Mouse (Mus musculus) limb, embryonic 12.5 days (tissue): Measurements from ENCODE around the gene Thrap3. TPM values are rescaled to one million over a fixed set of nuclear protein-coding genes. Genes with fewer than 3 reads are reported as not detected.

Experiments
- ATAC-seq: fragments of 200-750 bp; cut with Nextera tagmentation; 2 replicates; pipeline ENCODE4 v1.8.0; 2017; ENCODE audit warnings: low read depth, moderate TSS enrichment; ENCODE audit not compliant: insufficient number of reproducible peaks, insufficient read depth, low FRiP score, low TSS enrichment
- H3K27ac ChIP-seq: fragments of 300-500 bp; sonication (generic); 2 replicates; pipeline ENCODE4 v1.5.1; 2016; ENCODE audit warnings: mild to moderate bottlenecking, moderate library complexity
- H3K27me3 ChIP-seq: fragments of 300-500 bp; sonication (generic); 2 replicates; pipeline ENCODE4 v1.6.1; 2016; ENCODE audit warnings: mild to moderate bottlenecking, moderate library complexity
- H3K36me3 ChIP-seq: fragments of 300-500 bp; sonication (generic); 2 replicates; pipeline ENCODE4 v1.6.1; 2016; ENCODE audit warnings: mild to moderate bottlenecking, moderate library complexity
- H3K4me1 ChIP-seq: fragments of 300-500 bp; sonication (generic); replicated peaks from 2 replicates; pipeline ENCODE4 v1.6.1; 2016
- H3K4me2 ChIP-seq: fragments of 300-500 bp; sonication (generic); 2 replicates; pipeline ENCODE4 v1.6.1; 2016; ENCODE audit warnings: mild to moderate bottlenecking, moderate library complexity
- H3K4me3 ChIP-seq: fragments of 300-500 bp; sonication (generic); replicated peaks from 2 replicates; pipeline ENCODE4 v1.5.1; 2016; ENCODE audit warnings: mild to moderate bottlenecking
- H3K9ac ChIP-seq: fragments of 300-500 bp; sonication (generic); replicated peaks from 2 replicates; pipeline ENCODE4 v1.6.1; 2016; ENCODE audit warnings: mild to moderate bottlenecking, moderate library complexity
- H3K9me3 ChIP-seq: fragments of 300-500 bp; sonication (generic); 2 replicates; pipeline ENCODE4 v1.6.1; 2016; ENCODE audit warnings: mild to moderate bottlenecking, moderate library complexity
- WGBS: fragments of 180-500 bp; shearing (Covaris S2); methylation state at CpG from one replicate; pipeline ENCODE4 v1.1.7; 2016; 5-methylcytosine and 5-hydroxymethylcytosine counted together
- polyA plus RNA-seq: library from polyadenylated mRNA; unstranded; fragments of >200 nt; fragmentation: Nextera tagmentation; extraction: Ambion mirVana; gene quantifications from 2 replicates; pipeline ENCODE4 v1.2.1, GENCODE M21; 2016

Thrap3 gene
- polyA plus RNA-seq, 1 experiment from 2014 or later: 349 TPM

DNA sequence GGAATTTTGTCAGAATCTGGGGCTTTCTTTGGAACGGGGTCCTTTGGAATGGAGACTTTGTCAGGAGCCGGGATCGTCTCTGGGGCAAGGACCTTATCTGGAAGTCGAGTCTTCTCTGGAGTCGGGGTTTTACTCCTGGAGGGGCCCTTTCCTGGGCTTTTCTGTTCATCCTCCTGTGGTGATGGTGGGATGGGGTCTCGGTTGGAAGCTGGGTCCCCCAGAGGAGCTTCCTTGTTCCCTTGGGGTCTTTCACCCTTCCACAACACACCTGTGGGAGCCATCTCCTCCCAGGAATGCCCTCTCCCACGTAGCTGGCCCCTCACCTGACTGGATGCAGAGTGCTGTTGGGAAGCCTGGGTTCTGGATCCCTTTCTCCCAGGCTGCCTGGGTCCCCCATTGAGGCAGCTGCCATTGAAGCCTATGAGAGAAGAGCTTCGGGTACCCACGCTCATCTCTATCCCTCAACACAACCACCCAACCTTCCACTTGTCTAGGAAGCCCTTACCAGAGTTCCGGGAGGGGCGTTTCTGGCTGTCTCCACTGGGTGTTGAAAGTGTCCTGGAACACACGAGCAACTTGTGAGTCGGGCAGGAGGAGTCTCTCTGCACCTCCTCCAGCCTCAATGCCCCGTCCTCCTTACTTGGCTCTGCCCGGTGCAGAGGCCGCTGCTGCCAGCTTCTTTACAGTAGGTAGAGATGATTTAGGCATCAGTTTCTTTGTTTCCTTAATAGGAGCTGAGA is 50.7 kb downstream of the Thrap3 start:
- no peak for ATAC-seq
- Histone ChIP-seq H3K9ac (no peak overlapping the region), H3K4me2 (peak overlapping the region; percentile 99; the same call in 1 of the 2 replicates), H3K27ac (peak overlapping the region; percentile 98; the same call in 1 of the 2 replicates), H3K9me3 (peaks cover 3% of the 10 kb centered on the region; the same call in 1 of the 2 replicates), H3K4me1 (peaks cover 62% of the 10 kb centered on the region), H3K36me3 (peaks cover 20% of the 10 kb centered on the region), H3K27me3 (no peaks in the 10 kb centered on the region), H3K4me3 (no peak overlapping the region)
- 80% methylated on average over 16 of the region's 16 CpGs for WGBS

DNA sequence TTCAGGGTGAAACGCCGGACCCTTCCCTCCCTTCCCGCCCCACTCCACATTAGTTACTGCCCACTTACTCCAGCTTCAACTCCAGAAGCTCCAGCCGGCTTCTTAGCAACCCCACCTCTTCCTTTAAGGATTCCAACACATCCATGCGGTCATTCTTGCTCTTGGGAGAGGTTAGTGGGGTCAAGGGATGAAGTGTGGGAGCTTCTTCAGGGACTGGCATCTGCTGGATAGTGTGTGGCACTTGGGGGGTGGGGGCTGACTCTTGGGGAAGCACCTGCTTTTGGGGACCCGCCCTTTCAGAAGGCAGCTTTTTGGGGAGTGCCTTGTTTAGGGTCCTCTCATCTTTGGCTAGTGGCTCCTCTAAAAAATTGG is 51.6 kb downstream of the Thrap3 start:
- H3K4me1 ChIP-seq: peaks cover 63% of the 10 kb centered on the region
- H3K4me3 ChIP-seq: peak overlapping the region; percentile 80
- peak overlapping the region; percentile 98 for H3K27ac ChIP-seq
- H3K9me3 ChIP-seq: no peaks in the 10 kb centered on the region
- H3K27me3 ChIP-seq: no peaks in the 10 kb centered on the region
- H3K36me3 ChIP-seq: peaks cover 15% of the 10 kb centered on the region
- H3K9ac ChIP-seq: peak overlapping the region; percentile 50; the same call in 1 of the 2 replicates
- WGBS: 38% methylated on average over 6 of the region's 6 CpGs
- ATAC-seq: no peak
- peak overlapping the region; percentile 99 for H3K4me2 ChIP-seq

DNA sequence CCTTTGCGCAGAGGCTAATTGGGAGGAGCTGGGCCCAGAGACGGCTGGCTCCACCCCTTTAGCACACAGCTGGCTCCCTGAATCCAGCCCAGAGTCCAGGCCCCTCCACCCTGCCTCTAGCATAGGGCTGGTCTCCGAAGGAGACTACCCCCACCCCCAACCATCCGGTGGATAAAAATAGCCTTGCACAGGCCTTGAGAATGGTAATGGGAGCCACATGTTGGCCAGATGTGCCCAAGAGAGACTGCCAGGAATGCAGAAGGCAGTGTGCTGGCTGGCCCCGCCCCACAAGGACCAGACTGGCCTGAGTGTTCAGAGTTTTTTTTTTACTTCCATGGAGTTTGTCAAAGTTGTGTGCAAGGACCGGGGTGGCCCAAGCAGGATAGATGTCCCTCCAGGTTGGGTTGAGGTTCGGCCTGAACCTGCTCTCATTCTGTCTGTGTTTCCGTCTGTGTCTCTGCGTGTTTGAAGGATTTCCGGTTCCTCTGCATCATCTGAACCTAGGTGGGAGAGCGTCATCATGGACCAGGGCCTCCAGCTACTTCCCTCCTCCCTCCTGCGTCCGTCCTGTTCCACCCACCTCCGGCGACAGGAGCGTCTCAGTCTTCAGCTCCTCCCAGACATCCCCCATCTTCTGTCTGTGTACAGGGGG is 52.1 kb downstream of the Thrap3 start:
- Histone ChIP-seq H3K27me3 (no peaks in the 10 kb centered on the region), H3K4me3 (peak overlapping the region; percentile 80), H3K4me1 (peaks cover 62% of the 10 kb centered on the region), H3K27ac (peak overlapping the region; percentile 98), H3K9ac (peak overlapping the region; percentile 92; the same call in 1 of the 2 replicates), H3K36me3 (peaks cover 15% of the 10 kb centered on the region), H3K9me3 (no peaks in the 10 kb centered on the region), H3K4me2 (peak overlapping the region; percentile 99)
- WGBS: 7% methylated on average over 16 of the region's 16 CpGs
- ATAC-seq: peak; percentile 89

DNA sequence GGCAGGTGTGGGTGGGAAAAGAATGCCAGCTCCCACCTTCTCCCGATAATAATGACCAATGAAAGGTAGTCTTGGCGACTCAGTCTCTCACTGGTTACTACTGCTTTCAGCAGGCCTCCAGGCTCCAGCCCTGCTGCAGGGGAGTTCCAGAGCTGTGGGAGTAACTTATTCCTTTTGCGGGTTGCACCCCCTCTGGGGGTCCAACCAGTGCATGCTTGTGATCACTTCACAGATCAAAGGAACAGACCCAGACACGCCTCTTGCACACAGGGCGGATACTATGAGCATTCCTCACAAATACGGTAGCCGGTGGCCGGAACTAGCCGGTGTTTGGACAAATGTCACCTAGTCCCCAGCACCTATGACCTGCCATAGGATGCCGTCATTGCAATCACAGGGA is 52.8 kb downstream of the Thrap3 start:
- ATAC-seq: peak; percentile 18
- H3K27me3 ChIP-seq: no peaks in the 10 kb centered on the region
- peaks cover 15% of the 10 kb centered on the region for H3K36me3 ChIP-seq
- peak overlapping the region; percentile 80 for H3K4me3 ChIP-seq
- 7% methylated on average over 10 of the region's 10 CpGs for WGBS
- H3K27ac ChIP-seq: peak overlapping the region; percentile 98
- H3K4me2 ChIP-seq: peak overlapping the region; percentile 99
- H3K4me1 ChIP-seq: peaks cover 60% of the 10 kb centered on the region
- peak overlapping the region; percentile 92 for H3K9ac ChIP-seq
- no peaks in the 10 kb centered on the region for H3K9me3 ChIP-seq

DNA sequence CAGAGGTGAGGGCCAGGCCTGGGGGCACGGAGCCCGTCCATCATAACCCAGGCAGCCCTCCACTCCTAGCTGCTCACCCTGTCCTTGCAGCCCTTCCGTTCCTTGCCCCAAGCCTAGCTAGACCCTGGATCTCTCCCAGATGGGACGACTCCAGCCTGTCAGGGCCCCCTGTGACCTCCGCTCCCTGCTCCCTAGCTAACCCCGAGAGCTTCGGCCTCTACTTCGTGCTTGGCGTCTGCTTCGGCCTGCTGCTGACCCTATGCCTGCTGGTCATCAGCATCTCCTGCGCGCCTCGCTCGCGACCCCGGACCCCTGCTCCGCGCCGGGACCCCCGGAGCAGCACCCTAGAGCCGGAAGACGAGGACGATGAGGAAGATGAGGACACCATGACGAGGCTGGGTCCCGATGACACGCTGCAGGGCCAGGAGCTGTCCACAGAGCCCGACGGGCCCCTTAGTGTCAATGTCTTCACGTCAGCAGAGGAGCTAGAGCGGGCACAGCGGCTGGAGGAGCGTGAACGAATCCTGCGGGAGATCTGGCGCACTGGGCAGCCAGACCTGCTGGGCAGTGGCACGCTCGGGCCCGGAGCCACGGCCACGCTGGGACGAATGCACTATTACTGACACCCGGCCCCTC is 53.4 kb downstream of the Thrap3 start:
- Histone ChIP-seq H3K36me3 (peaks cover 15% of the 10 kb centered on the region), H3K4me1 (peaks cover 60% of the 10 kb centered on the region), H3K4me2 (peak overlapping the region; percentile 99), H3K4me3 (peak overlapping the region; percentile 80), H3K9ac (peak overlapping the region; percentile 92), H3K27ac (peak overlapping the region; percentile 98), H3K9me3 (no peaks in the 10 kb centered on the region), H3K27me3 (no peaks in the 10 kb centered on the region)
- WGBS: 8% methylated on average over 42 of the region's 42 CpGs
- ATAC-seq: no peak

DNA sequence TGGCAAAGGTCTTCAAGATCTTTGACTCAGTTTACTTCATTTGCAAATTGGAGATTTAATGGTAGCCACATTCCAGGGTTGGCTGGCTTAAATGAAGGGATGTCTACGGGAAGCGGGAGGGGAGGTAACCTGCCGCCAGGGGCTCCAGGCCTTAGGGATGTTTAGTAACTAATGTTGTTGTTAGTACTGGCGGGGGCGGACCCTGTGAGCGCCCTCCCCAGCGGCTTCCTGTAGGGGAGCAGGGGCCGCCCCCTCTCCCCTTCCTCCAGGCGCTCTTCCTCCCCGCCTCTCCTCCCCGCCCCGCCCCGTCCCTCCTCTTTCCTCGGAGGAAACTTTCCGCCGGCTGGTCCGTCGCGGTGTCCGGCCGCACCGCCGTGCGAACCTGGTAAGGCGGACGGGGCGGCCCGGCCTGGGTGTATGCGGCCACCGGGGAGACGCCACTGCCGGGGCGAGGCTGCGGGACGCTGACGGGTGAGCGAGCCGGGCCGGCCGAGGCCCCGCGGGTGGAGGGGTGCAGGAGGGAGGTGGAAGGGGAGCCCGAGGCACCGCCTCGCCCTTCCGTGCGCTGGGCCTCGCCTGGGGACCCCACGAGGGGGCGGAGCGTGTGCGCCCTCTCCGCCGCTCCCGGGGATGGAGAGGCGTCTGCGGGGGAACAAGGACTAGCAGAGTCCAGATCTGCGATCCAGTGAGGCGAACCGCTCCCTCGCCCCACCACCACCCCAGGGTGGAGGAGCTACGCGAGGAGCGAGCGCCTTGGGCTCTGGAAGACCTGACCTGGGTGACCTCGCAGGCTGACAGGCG is 54.2 kb downstream of the Thrap3 start:
- Histone ChIP-seq H3K9me3 (no peaks in the 10 kb centered on the region), H3K4me3 (peak overlapping the region; percentile 80), H3K27ac (peak overlapping the region; percentile 98), H3K36me3 (peaks cover 15% of the 10 kb centered on the region), H3K4me2 (peak overlapping the region; percentile 99), H3K4me1 (peaks cover 60% of the 10 kb centered on the region), H3K27me3 (no peaks in the 10 kb centered on the region), H3K9ac (peak overlapping the region; percentile 92)
- under 1% methylated on average over 64 of the region's 67 CpGs for WGBS
- ATAC-seq: no peak

DNA sequence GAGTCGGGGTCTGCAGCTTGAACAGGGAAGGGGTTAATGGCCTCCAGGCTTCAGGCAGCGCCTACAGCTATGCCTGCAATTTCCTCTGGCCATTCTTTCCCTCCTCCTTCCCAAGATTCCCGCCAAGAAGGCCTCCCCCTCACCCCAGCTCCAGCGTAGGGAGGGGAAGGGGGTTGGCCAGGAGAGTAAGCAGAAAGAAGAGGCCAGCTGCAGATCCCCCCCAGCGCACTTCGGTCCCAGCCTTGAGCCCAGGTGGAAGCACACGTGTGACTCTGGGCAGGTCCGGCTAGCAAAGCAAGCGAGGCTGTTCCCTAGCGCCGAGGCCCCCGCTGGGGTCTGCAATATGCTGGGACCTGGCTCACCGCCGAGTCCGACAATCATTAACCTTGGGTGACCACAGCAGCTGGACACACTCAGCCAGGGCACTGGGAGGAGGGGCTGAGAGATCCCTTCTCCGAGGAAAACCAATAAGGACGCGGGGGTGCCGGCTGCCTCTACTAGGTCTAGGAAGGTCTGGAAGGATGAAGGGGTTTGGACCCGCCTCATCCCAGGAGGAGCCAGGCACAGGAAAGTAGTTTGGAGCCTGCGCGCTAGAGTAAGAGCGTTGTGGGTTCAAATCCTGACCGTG is 54.9 kb downstream of the Thrap3 start, which contains the start of gene Eva1b:
Eva1b (plus strand) TSS at position 212 of the 628 bp plus-strand sequence.
- Histone ChIP-seq H3K9me3 (no peaks in the 10 kb centered on the region), H3K4me3 (peak within 1 kb of the TSS; percentile 80), H3K36me3 (peaks cover 11% of the 10 kb centered on the region; the same call in 1 of the 2 replicates), H3K4me2 (peak within 1 kb of the TSS; percentile 99), H3K27me3 (no peaks in the 10 kb centered on the region), H3K27ac (peak within 1 kb of the TSS; percentile 98), H3K9ac (peak within 1 kb of the TSS; percentile 92), H3K4me1 (peaks cover 57% of the 10 kb centered on the region)
- ATAC-seq: peak; percentile 43
- WGBS: under 1% methylated on average over 23 of the region's 24 CpGs

DNA sequence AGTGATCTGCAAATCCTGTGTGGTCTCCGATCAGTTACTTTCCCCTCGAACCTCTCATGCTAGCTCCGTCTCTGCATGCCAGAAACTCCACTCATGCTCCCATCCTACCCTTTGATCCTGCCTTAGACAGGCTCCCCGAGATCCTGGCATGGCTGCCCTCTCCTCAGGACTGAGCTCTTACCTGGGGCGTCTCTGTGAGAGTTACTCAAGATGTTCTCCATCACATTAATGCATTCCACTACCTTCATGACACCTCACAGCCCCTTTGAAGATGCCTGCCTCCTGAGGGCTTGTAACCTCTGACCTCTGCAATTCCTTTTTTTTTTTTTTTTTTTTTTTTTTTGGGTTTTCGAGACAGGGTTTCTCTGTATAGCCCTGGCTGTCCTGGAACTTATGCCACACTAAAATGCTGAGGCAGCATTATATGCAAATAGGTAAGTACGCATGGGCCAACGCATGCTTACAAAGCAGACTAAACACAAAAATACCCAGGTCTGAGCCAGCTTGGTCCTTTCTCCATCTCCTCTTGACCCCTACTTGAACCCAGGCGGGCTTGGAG is 55.5 kb downstream of the Thrap3 start:
- Histone ChIP-seq H3K9ac (no peak overlapping the region), H3K36me3 (peaks cover 6% of the 10 kb centered on the region; the same call in 1 of the 2 replicates), H3K27ac (peak overlapping the region; percentile 98), H3K4me1 (peaks cover 51% of the 10 kb centered on the region), H3K27me3 (no peaks in the 10 kb centered on the region), H3K9me3 (no peaks in the 10 kb centered on the region), H3K4me3 (peak overlapping the region; percentile 80; the same call in 1 of the 2 replicates), H3K4me2 (peak overlapping the region; percentile 99)
- 14% methylated on average over 9 of the region's 9 CpGs for WGBS
- no peak for ATAC-seq

DNA sequence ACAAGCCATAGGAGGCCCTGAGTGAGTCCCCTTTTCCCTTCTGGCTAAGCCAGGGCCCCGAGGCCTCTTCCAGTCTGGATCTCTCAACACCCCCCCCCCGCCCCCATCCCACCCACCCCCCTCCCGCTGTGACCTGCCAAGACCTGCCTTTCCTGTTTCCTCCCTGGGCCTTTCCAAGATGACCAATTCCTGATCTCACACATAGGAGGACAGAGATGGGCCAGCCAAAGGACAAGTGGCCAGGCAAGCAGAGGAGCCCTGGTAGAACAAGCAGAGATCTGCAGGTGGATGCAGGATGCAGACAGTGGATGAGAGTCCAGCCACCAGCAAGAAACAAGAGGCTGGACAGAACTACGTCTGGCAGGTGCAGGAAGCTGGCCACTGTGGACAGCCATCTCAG is 57.2 kb downstream of the Thrap3 start:
- ATAC-seq: no peak
- Histone ChIP-seq H3K9ac (no peak overlapping the region), H3K4me1 (peaks cover 39% of the 10 kb centered on the region), H3K36me3 (peaks cover under 1% of the 10 kb centered on the region; the same call in 1 of the 2 replicates), H3K4me3 (no peak overlapping the region), H3K4me2 (no peak overlapping the region), H3K27me3 (no peaks in the 10 kb centered on the region), H3K27ac (no peak overlapping the region), H3K9me3 (no peaks in the 10 kb centered on the region)
- 53% methylated on average over 4 of the region's 4 CpGs for WGBS

DNA sequence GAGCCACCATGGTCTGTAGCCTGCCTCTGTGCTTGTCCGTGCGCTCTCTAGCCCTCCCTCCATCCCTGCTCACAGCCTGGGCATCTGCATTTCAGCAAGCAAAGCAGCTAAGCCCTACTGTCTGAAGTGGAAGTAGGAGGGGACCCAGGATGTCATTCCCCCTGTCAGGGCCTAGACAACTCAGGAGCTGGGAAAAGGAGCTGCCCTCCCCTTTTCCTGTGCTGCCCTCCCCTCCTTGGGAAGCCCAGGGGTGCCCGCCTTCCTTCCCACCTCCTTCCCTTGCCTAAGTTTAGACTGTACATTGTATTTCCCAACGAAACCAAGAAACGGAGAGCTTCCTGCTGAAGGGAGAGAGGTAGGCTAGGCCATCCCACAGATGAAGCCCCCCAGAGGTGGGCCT is 61.5 kb downstream of the Thrap3 start:
- H3K4me3 ChIP-seq: no peak overlapping the region
- H3K36me3 ChIP-seq: peaks cover 43% of the 10 kb centered on the region
- no peak for ATAC-seq
- H3K27me3 ChIP-seq: no peaks in the 10 kb centered on the region
- WGBS: 78% methylated on average over 5 of the region's 5 CpGs
- no peak overlapping the region for H3K9ac ChIP-seq
- H3K9me3 ChIP-seq: no peaks in the 10 kb centered on the region
- no peak overlapping the region for H3K4me2 ChIP-seq
- 0 out of 2 replicates have a peak overlapping the region, but pooled peaks have one; percentile 23 for H3K27ac ChIP-seq
- peaks cover 11% of the 10 kb centered on the region; the same call in 1 of the 2 replicates for H3K4me1 ChIP-seq
